Mouse (Mus musculus) lung, embryonic 16.5 days (tissue): ENCODE results near the gene Yju2. TPM values are rescaled to one million over a fixed set of nuclear protein-coding genes. Genes with fewer than 3 reads are reported as not detected.
"Not testable (repeated sequence)": the region's sequence is repeated elsewhere in the genome, so short reads cannot be mapped to it uniquely, and the experiment has no call there.

Experiments
- ATAC-seq: fragments of 200-750 bp; cut with Nextera tagmentation; 2 replicates; pipeline ENCODE4 v1.8.0; 2017; ENCODE audit warnings: low read depth, mild to moderate bottlenecking, moderate library complexity
- H3K27ac ChIP-seq: fragments of 300-500 bp; sonication (generic); 2 replicates; pipeline ENCODE4 v1.5.1; 2014; ENCODE audit warnings: mild to moderate bottlenecking, control low read depth, low read length
- H3K27me3 ChIP-seq: fragments of 300-500 bp; sonication (generic); 2 replicates; pipeline ENCODE4 v1.6.1; 2014; ENCODE audit warnings: low read depth, low read length, mixed read lengths; ENCODE audit not compliant: control insufficient read depth, insufficient read depth
- H3K36me3 ChIP-seq: fragments of 300-500 bp; sonication (generic); 2 replicates; pipeline ENCODE4 v1.6.1; 2014; ENCODE audit warnings: low read length; ENCODE audit not compliant: control insufficient read depth, insufficient read depth
- H3K4me1 ChIP-seq: fragments of 300-500 bp; sonication (generic); replicated peaks from 2 replicates; pipeline ENCODE4 v1.6.1; 2014; ENCODE audit warnings: low read length, mixed read lengths; ENCODE audit not compliant: control insufficient read depth, insufficient read depth
- H3K4me2 ChIP-seq: fragments of 300-500 bp; sonication (generic); 2 replicates; pipeline ENCODE4 v1.6.1; 2014; ENCODE audit warnings: low read depth, low read length, control low read depth
- H3K4me3 ChIP-seq: fragments of 300-500 bp; sonication (generic); 2 replicates; pipeline ENCODE4 v1.5.1; 2014; ENCODE audit warnings: mild to moderate bottlenecking, low read length, control low read depth
- H3K9ac ChIP-seq: fragments of 300-500 bp; sonication (generic); 2 replicates; pipeline ENCODE4 v1.6.1; 2014; ENCODE audit warnings: low read length, control low read depth
- H3K9me3 ChIP-seq: fragments of 300-500 bp; sonication (generic); 2 replicates; pipeline ENCODE4 v1.6.1; 2016; ENCODE audit warnings: low read length; ENCODE audit not compliant: control insufficient read depth
- WGBS: fragments of 180-500 bp; shearing (Covaris S2); extraction: QIAGEN DNeasy Blood & Tissue Kit; methylation state at CpG from one replicate; pipeline ENCODE4 v1.1.7; 2014; 5-methylcytosine and 5-hydroxymethylcytosine counted together
- polyA plus RNA-seq: library from polyadenylated mRNA; unstranded; fragments of >200 nt; fragmentation: Nextera tagmentation; extraction: Ambion mirVana; gene quantifications from 2 replicates; pipeline ENCODE4 v1.2.1, GENCODE M21; 2015

The Yju2 gene
- 25.5 and 27.3 TPM in 2 replicates for polyA plus RNA-seq

DNA sequence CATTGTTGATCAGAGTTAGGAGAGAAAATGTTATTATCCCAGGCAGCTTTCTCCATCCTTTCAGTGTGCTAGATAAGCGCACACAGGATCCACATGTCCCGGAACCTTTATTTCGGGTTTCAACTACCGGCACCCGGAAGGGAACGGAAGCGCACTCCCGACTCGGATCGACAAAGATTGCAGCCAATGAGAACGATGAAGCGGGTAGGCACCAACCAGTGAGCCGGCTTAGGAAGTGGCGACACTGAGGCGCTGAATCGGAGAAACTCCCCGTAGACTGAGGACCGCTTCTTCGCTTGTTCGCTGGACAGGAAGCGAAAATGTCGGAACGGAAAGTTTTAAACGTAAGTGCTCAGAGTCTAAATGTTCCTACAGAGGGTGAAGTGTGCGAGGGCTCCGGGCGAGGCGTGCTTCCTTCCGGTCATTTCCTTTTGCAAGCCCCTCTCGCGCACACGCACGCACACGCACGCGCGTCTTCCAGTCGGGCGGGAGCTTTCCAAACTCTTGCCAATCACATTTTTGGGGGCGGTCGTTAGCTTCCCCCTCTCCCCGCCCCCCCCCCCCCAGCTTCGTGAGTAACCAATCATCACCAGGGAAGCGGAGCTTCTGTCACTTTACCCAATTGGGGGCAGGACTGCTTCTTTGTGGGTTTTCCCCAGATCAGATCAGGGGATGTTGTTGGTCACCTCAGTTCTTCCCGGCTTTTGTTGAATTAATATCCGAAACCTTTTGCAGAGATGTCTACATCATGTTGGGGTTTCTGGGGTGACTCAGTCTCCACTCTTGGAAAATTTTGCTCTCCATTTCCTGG, at the start of gene Yju2:
Yju2 (plus strand) TSS at position 182 of the 811 bp plus-strand sequence.
- ATAC-seq: peak; percentile 93
- H3K9ac ChIP-seq: peak within 1 kb of the TSS; percentile 76
- peak within 1 kb of the TSS; percentile 64 for H3K4me2 ChIP-seq
- H3K36me3 ChIP-seq: peaks cover 9% of the 10 kb centered on the region
- peak within 1 kb of the TSS; percentile 99 for H3K27ac ChIP-seq
- H3K27me3 ChIP-seq: peaks cover 4% of the 10 kb centered on the region; the same call in 1 of the 2 replicates
- WGBS: under 1% methylated on average over 46 of the region's 46 CpGs
- H3K9me3 ChIP-seq: no peaks in the 10 kb centered on the region
- H3K4me3 ChIP-seq: peak within 1 kb of the TSS; percentile 69
- peaks cover 15% of the 10 kb centered on the region for H3K4me1 ChIP-seq

- under 1% methylated on average over 32 of the region's 33 CpGs for WGBS
- Histone ChIP-seq H3K4me1 (no peaks in the 10 kb centered on the region; the same call in 1 of the 2 replicates), H3K4me2 (peak overlapping the region; percentile 81), H3K9me3 (no peaks in the 10 kb centered on the region), H3K27me3 (no peaks in the 10 kb centered on the region), H3K4me3 (peak overlapping the region; percentile 75), H3K9ac (peak overlapping the region; percentile 84), H3K36me3 (no peaks in the 10 kb centered on the region), H3K27ac (peak overlapping the region; percentile 82)
- ATAC-seq: peak; percentile 98
Measured at GRCm38 (mm10) chr17:55931553-55932502, 27.1 kb upstream of the Yju2 start.

GRCm38 (mm10) chr17:55932635-55933034, 26.3 kb upstream of the Yju2 start:
- Histone ChIP-seq H3K4me1 (no peaks in the 10 kb centered on the region; the same call in 1 of the 2 replicates), H3K4me2 (peak overlapping the region; percentile 81), H3K27me3 (no peaks in the 10 kb centered on the region), H3K27ac (no peak overlapping the region), H3K9ac (no peak overlapping the region), H3K36me3 (no peaks in the 10 kb centered on the region), H3K9me3 (no peaks in the 10 kb centered on the region), H3K4me3 (peak overlapping the region; percentile 75)
- no peak for ATAC-seq
- WGBS: 65% methylated on average over 2 of the region's 2 CpGs

- peak overlapping the region; percentile 81; the same call in 1 of the 2 replicates for H3K4me2 ChIP-seq
Measured at GRCm38 (mm10) chr17:55933191-55933590, 25.7 kb upstream of the Yju2 start.

DNA sequence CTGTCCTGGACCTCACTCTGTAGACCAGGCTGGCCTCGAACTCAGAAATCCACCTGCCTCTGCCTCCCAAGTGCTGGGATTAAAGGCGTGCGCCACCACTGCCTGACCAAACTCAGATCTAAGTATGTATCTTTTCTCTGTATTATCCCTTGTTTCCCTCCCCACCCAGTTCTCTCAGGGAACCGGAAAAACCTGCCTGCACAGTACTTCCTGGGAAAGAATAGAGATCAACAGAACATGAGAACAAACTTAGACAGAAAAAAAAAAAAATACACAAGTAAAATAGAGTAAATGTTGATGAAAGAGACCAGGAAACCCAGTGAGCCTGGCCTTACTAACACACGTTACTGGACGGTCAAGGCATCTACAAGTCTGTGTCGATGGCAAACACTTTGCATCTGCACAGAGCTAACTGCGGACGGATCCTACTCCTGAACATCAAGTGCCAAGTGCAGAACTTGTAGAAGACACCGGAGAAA, 14.5 kb upstream of the Yju2 start:
- not testable (repeated sequence) for ATAC-seq, H3K36me3 ChIP-seq
- 21% methylated on average over 10 of the region's 10 CpGs for WGBS

More at GRCm38 (mm10) chr17:55933191-55933590, 25.7 kb upstream of the Yju2 start:
- no peak overlapping the region for H3K27ac ChIP-seq
- no peaks in the 10 kb centered on the region; the same call in 1 of the 2 replicates for H3K4me1 ChIP-seq
- no peak overlapping the region for H3K4me3 ChIP-seq
- no peaks in the 10 kb centered on the region; the same call in 1 of the 2 replicates for H3K36me3 ChIP-seq
- WGBS: 92% methylated on average over 15 of the region's 15 CpGs
- H3K27me3 ChIP-seq: no peaks in the 10 kb centered on the region
- H3K9me3 ChIP-seq: no peaks in the 10 kb centered on the region; the same call in 1 of the 2 replicates
- ATAC-seq: no peak
- H3K9ac ChIP-seq: no peak overlapping the region

GRCm38 (mm10) chr17:55944866-55945682, 13.8 kb upstream of the Yju2 start:
- not testable (repeated sequence) for H3K36me3 ChIP-seq
- WGBS: under 1% methylated on average over 56 of the region's 56 CpGs

More for the DNA sequence above, 14.5 kb upstream of the Yju2 start:
- H3K9ac ChIP-seq: peak overlapping the region; percentile 60
- peak overlapping the region; percentile 58 for H3K4me2 ChIP-seq
- H3K4me1 ChIP-seq, H3K9me3 ChIP-seq, H3K27me3 ChIP-seq: not testable (repeated sequence)
- peak overlapping the region; percentile 90 for H3K27ac ChIP-seq
- peak overlapping the region; percentile 58 for H3K4me3 ChIP-seq

GRCm38 (mm10) chr17:55945696-55946095, 13.2 kb upstream of the Yju2 start:
- no peaks in the 10 kb centered on the region for H3K27me3 ChIP-seq
- H3K4me2 ChIP-seq: peak overlapping the region; percentile 58
- peak overlapping the region; percentile 60 for H3K9ac ChIP-seq
- no peaks in the 10 kb centered on the region for H3K9me3 ChIP-seq
- peak overlapping the region; percentile 58 for H3K4me3 ChIP-seq
- WGBS: 23% methylated on average over 5 of the region's 5 CpGs
- no peaks in the 10 kb centered on the region for H3K36me3 ChIP-seq
- peaks cover 3% of the 10 kb centered on the region; the same call in 1 of the 2 replicates for H3K4me1 ChIP-seq
- no peak for ATAC-seq
- H3K27ac ChIP-seq: peak overlapping the region; percentile 90; the same call in 1 of the 2 replicates

More at GRCm38 (mm10) chr17:55944866-55945682, 13.8 kb upstream of the Yju2 start:
- peak overlapping the region; percentile 90 for H3K27ac ChIP-seq
- H3K9ac ChIP-seq: peak overlapping the region; percentile 60
- H3K4me3 ChIP-seq: peak overlapping the region; percentile 58
- peak; percentile 98 for ATAC-seq
- not testable (repeated sequence) for H3K9me3 ChIP-seq, H3K4me1 ChIP-seq, H3K27me3 ChIP-seq
- peak overlapping the region; percentile 58 for H3K4me2 ChIP-seq

GRCm38 (mm10) chr17:55948647-55949046, 10.3 kb upstream of the Yju2 start:
- H3K4me2 ChIP-seq: no peak overlapping the region
- no peak overlapping the region for H3K9ac ChIP-seq
- H3K4me3 ChIP-seq: no peak overlapping the region
- H3K4me1 ChIP-seq: peaks cover 3% of the 10 kb centered on the region; the same call in 1 of the 2 replicates
- no peaks in the 10 kb centered on the region for H3K27me3 ChIP-seq
- no peaks in the 10 kb centered on the region for H3K36me3 ChIP-seq
- H3K27ac ChIP-seq: no peak overlapping the region
- no peak for ATAC-seq
- WGBS: 78% methylated on average over 4 of the region's 4 CpGs
- no peaks in the 10 kb centered on the region for H3K9me3 ChIP-seq
